Mouse (Mus musculus): Measurements from ENCODE around the gene Pcgf5.

Pcgf5 gene

GRCm38 (mm10) chr19:36477151-36477550, 129.0 kb downstream of the Pcgf5 start:
- no peak for DNase-seq (ENCODE audit: extremely low read depth, insufficient read length, low spot score)

GRCm38 (mm10) chr19:36477684-36478083, 129.6 kb downstream of the Pcgf5 start:
- no peak for DNase-seq (ENCODE audit: extremely low read depth, insufficient read length, low spot score)

GRCm38 (mm10) chr19:36490911-36491310, 142.8 kb downstream of the Pcgf5 start:
- DNase-seq (ENCODE audit: extremely low read depth, insufficient read length, low spot score), result peak; percentile 31

- no peak for DNase-seq (ENCODE audit: extremely low read depth, insufficient read length, low spot score)
These were observed 147.4 kb downstream of the Pcgf5 start for GRCm38 (mm10) chr19:36495555-36495954.

- no peak for DNase-seq (ENCODE audit: extremely low read depth, insufficient read length, low spot score)
These were observed 148.4 kb downstream of the Pcgf5 start for GRCm38 (mm10) chr19:36496532-36496931.

GRCm38 (mm10) chr19:36497067-36497466, 149.0 kb downstream of the Pcgf5 start:
- peak; percentile 79 for DNase-seq (ENCODE audit: extremely low read depth, insufficient read length, low spot score)

- no peak for DNase-seq (ENCODE audit: extremely low read depth, insufficient read length, low spot score)
These were observed 149.6 kb downstream of the Pcgf5 start for GRCm38 (mm10) chr19:36497744-36498143.

- no peak for DNase-seq (ENCODE audit: extremely low read depth, insufficient read length, low spot score)
These were observed 156.6 kb downstream of the Pcgf5 start for GRCm38 (mm10) chr19:36504716-36505115.

Measured in 3134 (cell line).